Mouse (Mus musculus) gastrocnemius, adult 2 months (tissue): ENCODE measurements around the gene Rimbp2. TPM values are rescaled to one million over a fixed set of nuclear protein-coding genes. Genes with fewer than 3 reads are reported as not detected.

Experiments
- DNase-seq: peaks from one replicate; pipeline ENCODE4 v3.0.0; 2022
- H3K27ac ChIP-seq: fragments of 200-600 bp; 2 replicates; pipeline ENCODE4 v1.8.1; 2022; ENCODE audit warnings: mild to moderate bottlenecking
- H3K4me3 ChIP-seq: fragments of 200-600 bp; 2 replicates; pipeline ENCODE4 v1.8.1; 2022; ENCODE audit warnings: mild to moderate bottlenecking, moderate library complexity
- CTCF ChIP-seq: fragments of 200-600 bp; IDR thresholded peaks from 2 replicates; pipeline ENCODE4 v1.8.1; 2022; ENCODE audit warnings: antibody characterized with exemption, mild to moderate bottlenecking, moderate library complexity
- intact Hi-C: fragments of 180-260 bp; cut with DNase I; formaldehyde crosslinking; loops from one replicate; pipeline ENCODE4 v1.15.1; 2025
- total RNA-seq, 2 experiments: library from RNA; stranded (reverse); gene quantifications; 2 replicates each; pipeline ENCODE4 v1.2.3; 2021

Gene Rimbp2
- total RNA-seq, 2 experiments from 2014 or later = 0.05 TPM; not detected in 1

DNA sequence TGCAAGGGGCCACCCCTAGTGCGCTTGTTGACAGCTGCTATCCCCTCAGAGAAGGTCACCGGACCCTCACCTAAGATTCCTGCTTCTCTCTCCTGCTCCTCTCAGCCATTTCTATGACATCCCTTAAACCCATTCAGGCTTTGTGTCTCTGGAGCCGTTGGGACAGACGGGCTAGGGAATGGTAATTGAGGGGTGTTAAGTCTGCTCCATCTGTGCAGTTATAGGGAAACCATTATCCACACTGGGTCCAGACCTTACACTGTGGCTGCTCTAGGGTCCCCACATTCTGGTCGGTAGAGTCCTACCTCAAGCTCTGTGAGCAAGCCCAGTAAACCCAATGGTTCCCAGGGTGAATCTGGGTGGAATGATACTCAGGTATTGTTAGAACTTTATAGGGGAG is 244.4 kb downstream of the Rimbp2 start:
- Histone ChIP-seq H3K27ac (no peak overlapping the region), H3K4me3 (no peak overlapping the region)
- intact Hi-C loops = no loop called here
- DNase-seq = no peak
- TF ChIP-seq CTCF = no peak

Other genes starting within 250 kb of the Rimbp2 start
- 1 to 10 TPM; 6.3 to 7.8 TPM for gene Stx2, start 55.1 kb upstream of the Rimbp2 start, total RNA-seq
- 10 to 100 TPM; 78.9 to 94.0 TPM for gene Ran, start 66.6 kb upstream of the Rimbp2 start, total RNA-seq
- 1 to 10 TPM; 5.6 to 6.0 TPM for gene Adgrd1, start 143.3 kb upstream of the Rimbp2 start, total RNA-seq